Mouse (Mus musculus): ENCODE data around the gene Dynlrb1.

DNA sequence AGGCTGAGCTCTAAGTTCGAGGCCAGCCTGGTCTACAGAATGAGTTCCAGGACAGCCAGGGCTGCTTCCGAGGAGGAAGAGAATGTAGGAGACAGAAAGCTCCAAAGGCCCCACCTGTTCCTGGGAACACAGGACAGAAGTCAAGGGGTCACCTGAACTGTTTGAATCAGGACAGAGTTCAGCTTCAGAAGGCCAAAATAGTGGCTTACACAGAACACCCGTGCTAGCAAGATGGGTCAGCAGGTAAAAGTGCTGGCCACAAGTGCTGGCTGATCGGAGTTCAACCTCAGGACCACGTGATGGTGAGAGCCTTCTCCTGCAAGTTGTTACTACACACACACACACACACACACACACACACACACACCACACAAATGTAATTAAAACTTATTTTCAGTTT lies 30.6 kb downstream of the Dynlrb1 start:
- no peak for TF ChIP-seq POLR2A (IDR thresholded peaks at IDR 0.05; ENCODE audit: low read depth, low read length)
- TF ChIP-seq CTCF (IDR thresholded peaks at IDR 0.05; ENCODE audit: extremely low read depth, insufficient read depth, insufficient read length, insufficient replicate concordance): no peak
